Mouse (Mus musculus) neural tube, embryonic 15.5 days (tissue): ENCODE data around the gene Lrrc49. TPM values are rescaled to one million over a fixed set of nuclear protein-coding genes. Genes with fewer than 3 reads are reported as not detected.

Experiments used
- ATAC-seq: fragments of 200-750 bp; cut with Nextera tagmentation; 2 replicates; pipeline ENCODE4 v1.8.0; 2017; ENCODE audit warnings: mild to moderate bottlenecking, moderate TSS enrichment, moderate library complexity; ENCODE audit not compliant: low FRiP score
- H3K27ac ChIP-seq: fragments of 300-500 bp; sonication (generic); replicated peaks from 2 replicates; pipeline ENCODE4 v1.5.1; 2015; ENCODE audit warnings: mild to moderate bottlenecking, inconsistent platforms
- H3K27me3 ChIP-seq: fragments of 300-500 bp; sonication (generic); replicated peaks from 2 replicates; pipeline ENCODE4 v1.6.1; 2015; ENCODE audit warnings: inconsistent platforms
- H3K36me3 ChIP-seq: fragments of 300-500 bp; sonication (generic); 2 replicates; pipeline ENCODE4 v1.6.1; 2015; ENCODE audit warnings: inconsistent platforms
- H3K4me1 ChIP-seq: fragments of 300-500 bp; sonication (generic); 2 replicates; pipeline ENCODE4 v1.6.1; 2015; ENCODE audit warnings: inconsistent platforms
- H3K4me2 ChIP-seq: fragments of 300-500 bp; sonication (generic); 2 replicates; pipeline ENCODE4 v1.6.1; 2015; ENCODE audit warnings: inconsistent platforms, mild to moderate bottlenecking, moderate library complexity
- H3K4me3 ChIP-seq: fragments of 300-500 bp; sonication (generic); replicated peaks from 2 replicates; pipeline ENCODE4 v1.5.1; 2015; ENCODE audit warnings: mild to moderate bottlenecking, inconsistent platforms
- H3K9ac ChIP-seq: fragments of 300-500 bp; sonication (generic); replicated peaks from 2 replicates; pipeline ENCODE4 v1.6.1; 2015; ENCODE audit warnings: mild to moderate bottlenecking, inconsistent platforms
- H3K9me3 ChIP-seq: fragments of 300-500 bp; sonication (generic); replicated peaks from 2 replicates; pipeline ENCODE4 v1.6.1; 2016; ENCODE audit warnings: inconsistent platforms
- WGBS: fragments of 180-500 bp; shearing (Covaris S2); methylation state at CpG from one replicate; pipeline ENCODE4 v1.1.7; 2015; ENCODE audit warnings: mixed read lengths; 5-methylcytosine and 5-hydroxymethylcytosine counted together
- polyA plus RNA-seq: library from polyadenylated mRNA; unstranded; fragments of >200 nt; fragmentation: Nextera tagmentation; extraction: Ambion mirVana; gene quantifications from 2 replicates; pipeline ENCODE4 v1.2.1, GENCODE M21; 2015

Gene Lrrc49
- polyA plus RNA-seq, 1 experiment from 2014 or later, result 77.7 TPM

DNA sequence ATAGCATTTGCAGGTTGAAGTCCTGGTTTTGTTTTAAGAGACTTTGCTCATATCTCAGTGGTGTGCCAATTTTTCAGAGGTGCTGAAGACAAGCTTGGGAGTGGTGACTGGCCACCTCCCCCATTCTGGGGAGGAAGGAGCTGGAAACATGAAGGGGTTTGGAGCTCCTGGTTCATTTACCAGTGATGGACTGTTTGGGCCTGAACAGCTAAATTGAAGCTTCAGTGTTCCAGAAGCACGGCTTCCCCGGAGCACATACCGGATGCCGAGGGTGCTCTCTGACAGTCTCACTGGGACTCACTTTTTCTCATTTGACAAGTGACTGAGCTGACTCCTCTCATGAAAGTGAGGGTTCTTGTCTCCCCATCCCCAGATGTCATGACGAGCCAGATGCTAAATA is 20.6 kb upstream of the Lrrc49 start:
- H3K27ac ChIP-seq, result no peak overlapping the region
- no peaks in the 10 kb centered on the region for H3K27me3 ChIP-seq
- no peak for ATAC-seq
- 91% methylated on average over 5 of the region's 5 CpGs for WGBS
- no peak overlapping the region for H3K4me2 ChIP-seq
- H3K4me3 ChIP-seq, result no peak overlapping the region
- no peak overlapping the region for H3K9ac ChIP-seq
- H3K9me3 ChIP-seq, result no peaks in the 10 kb centered on the region
- peaks cover 15% of the 10 kb centered on the region for H3K4me1 ChIP-seq
- H3K36me3 ChIP-seq, result no peaks in the 10 kb centered on the region

DNA sequence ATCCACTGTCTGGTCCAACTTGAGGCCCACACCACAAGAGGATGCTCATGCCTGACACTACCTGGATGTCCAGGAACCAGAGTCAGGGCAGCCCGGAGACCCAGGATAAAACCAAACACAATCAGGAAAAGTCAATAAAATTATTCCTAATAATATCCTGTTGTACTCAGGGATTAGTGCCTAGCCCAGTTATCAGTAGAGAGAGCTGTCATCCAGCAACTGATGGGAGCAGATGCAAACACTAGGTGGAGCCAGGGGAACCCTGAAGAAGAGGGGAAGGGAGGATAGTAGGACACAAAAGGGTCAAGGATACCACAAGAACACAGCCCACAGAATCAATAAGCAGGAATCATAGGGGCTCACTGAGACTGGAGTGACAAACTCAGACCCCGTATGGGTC is 19.6 kb upstream of the Lrrc49 start:
- Histone ChIP-seq H3K4me1 (peaks cover 7% of the 10 kb centered on the region), H3K4me2 (no peak overlapping the region), H3K4me3 (no peak overlapping the region), H3K27ac (no peak overlapping the region), H3K9me3 (no peaks in the 10 kb centered on the region), H3K36me3 (no peaks in the 10 kb centered on the region), H3K9ac (no peak overlapping the region), H3K27me3 (no peaks in the 10 kb centered on the region)
- WGBS, result 100% methylated on average over 2 of the region's 2 CpGs
- ATAC-seq, result no peak

DNA sequence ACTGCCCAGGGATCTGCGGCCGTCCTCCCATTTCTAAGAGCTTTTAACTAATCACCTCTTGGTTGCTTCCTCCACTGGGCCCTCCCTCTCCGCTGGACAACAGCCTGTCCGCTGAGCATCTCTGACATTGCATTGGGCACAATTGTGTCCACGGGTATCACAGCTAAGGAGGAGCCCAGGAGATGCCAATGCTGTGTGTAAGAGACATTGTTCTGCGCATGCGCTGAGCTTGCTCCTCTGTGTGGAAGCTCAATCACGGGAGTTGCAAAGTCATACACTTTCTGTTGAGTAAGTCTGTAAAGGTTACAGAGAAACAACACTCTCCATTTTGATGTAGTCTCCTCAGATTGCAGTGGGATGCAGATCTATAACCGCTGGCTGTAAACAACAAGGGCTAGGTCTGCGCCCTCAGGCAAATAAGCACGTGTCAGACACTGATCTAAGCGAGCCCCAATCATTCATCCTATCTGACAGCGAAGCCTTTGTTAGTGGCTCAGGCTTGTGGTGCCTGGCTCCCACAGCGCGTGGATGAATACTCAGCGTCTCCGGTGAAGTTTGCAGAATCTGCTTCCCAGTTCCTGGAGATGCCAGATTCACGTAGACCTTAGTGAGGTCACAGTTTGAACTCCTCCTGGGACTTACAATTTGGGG is 11.7 kb upstream of the Lrrc49 start:
- Histone ChIP-seq H3K27ac (no peak overlapping the region), H3K9ac (no peak overlapping the region), H3K4me1 (no peaks in the 10 kb centered on the region), H3K36me3 (no peaks in the 10 kb centered on the region), H3K4me2 (0 out of 2 replicates have a peak overlapping the region, but pooled peaks have one; percentile 5), H3K9me3 (no peaks in the 10 kb centered on the region), H3K27me3 (no peaks in the 10 kb centered on the region), H3K4me3 (no peak overlapping the region)
- no peak for ATAC-seq
- WGBS, result 54% methylated on average over 18 of the region's 18 CpGs

DNA sequence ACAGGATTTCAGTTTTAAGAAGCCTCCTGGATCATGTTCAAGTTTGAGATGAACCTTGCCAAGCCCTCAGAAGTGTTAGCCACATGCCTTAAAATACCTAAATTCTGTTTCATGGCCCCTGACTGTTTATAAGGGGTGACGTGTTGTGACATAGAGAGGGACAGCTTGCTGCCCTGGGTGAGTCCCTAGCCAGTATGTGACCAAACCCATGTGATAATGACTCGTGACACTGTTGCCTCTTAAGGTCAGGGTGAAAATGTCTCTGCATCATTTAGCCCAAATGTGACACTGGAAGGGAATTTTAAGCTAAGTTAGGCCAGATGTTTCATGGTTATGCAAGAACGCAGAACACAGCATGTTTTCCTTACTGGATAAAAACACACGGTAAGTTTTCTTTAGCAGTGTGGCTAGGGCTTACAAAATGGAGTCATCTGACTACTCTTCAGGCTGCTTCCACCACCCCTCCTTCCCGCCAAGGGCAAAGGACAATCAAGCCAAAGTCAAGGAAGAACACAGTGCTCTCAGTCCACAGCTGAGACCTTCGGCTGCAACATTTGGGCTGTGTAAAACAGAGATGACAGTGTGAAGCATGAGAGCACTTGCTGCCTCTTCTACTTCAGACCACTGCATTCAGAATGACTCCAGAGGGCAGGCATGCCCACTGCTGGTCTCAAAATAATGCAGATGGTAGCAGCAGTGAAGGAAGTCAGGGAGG is 8.5 kb upstream of the Lrrc49 start:
- no peaks in the 10 kb centered on the region for H3K9me3 ChIP-seq
- no peak for ATAC-seq
- H3K4me1 ChIP-seq, result no peaks in the 10 kb centered on the region
- H3K36me3 ChIP-seq, result no peaks in the 10 kb centered on the region
- no peak overlapping the region for H3K4me2 ChIP-seq
- no peak overlapping the region for H3K4me3 ChIP-seq
- no peak overlapping the region for H3K9ac ChIP-seq
- no peaks in the 10 kb centered on the region for H3K27me3 ChIP-seq
- no peak overlapping the region for H3K27ac ChIP-seq
- 73% methylated on average over 6 of the region's 6 CpGs for WGBS

DNA sequence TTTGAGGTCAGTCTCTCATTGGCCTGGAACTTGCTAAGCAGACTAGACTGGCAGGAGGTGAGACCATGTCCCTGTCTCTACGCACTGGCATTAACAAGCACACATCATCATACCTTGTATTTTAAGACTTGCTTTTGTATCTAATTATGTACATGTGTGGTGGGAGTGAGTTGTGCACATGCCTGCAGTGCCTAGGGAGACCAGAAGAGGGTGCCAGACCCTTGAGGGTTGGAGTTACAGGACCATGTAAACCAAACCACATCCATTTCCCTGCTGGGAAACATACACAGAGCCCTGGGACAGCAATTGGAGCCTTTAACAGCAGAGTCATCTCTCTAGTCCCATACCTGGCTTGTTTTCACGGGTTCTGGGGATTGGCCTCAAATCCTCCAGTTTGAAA is 6.0 kb upstream of the Lrrc49 start:
- 58% methylated on average over 2 of the region's 2 CpGs for WGBS
- no peaks in the 10 kb centered on the region for H3K36me3 ChIP-seq
- no peak overlapping the region for H3K4me3 ChIP-seq
- no peaks in the 10 kb centered on the region for H3K9me3 ChIP-seq
- H3K9ac ChIP-seq, result no peak overlapping the region
- H3K4me1 ChIP-seq, result no peaks in the 10 kb centered on the region
- H3K27ac ChIP-seq, result no peak overlapping the region
- no peak overlapping the region for H3K4me2 ChIP-seq
- H3K27me3 ChIP-seq, result no peaks in the 10 kb centered on the region
- ATAC-seq, result no peak

DNA sequence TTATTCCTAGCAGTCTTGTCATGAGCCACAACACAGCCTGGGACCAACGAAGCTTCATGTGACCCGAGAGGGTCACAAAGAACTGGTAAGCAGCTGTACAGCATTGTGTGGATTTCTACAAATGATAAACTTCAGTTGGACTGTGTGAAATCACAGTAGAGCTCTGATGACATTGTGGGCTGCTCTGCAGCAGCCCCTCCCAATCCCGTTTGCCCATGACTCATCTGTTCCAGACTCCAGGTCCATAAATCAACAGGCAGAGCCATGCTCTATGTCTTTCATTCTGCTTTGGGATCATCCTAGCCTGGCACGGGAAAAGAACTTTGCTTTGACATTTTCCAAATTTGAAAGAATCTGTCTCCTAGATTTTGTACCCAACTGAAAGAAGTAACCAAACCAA is 4.7 kb upstream of the Lrrc49 start:
- Histone ChIP-seq H3K27me3 (no peaks in the 10 kb centered on the region), H3K36me3 (no peaks in the 10 kb centered on the region), H3K9me3 (no peaks in the 10 kb centered on the region), H3K4me2 (no peak overlapping the region), H3K4me3 (no peak overlapping the region), H3K9ac (no peak overlapping the region), H3K27ac (no peak overlapping the region), H3K4me1 (peaks cover 6% of the 10 kb centered on the region)
- ATAC-seq, result no peak
- 59% methylated on average over 4 of the region's 4 CpGs for WGBS

DNA sequence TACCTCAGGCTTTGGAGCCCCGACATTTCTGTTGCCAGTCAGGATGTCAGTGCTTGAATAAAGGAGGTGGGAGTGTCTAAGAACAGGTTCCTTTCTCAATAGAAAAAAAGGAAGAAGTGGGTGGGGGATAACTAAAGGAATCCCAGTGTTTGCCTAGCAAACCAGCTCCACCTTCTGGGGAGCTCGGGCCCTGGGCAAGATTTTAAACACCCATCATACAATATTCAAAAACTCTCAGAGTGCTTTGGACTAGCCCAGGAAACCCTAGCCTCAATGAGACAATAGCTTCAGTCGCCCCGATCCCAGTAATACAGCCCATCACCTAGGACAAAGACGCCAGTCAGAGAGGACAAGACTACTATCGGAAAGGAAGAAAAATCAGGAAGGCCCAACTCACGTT is 543 bp downstream of the Lrrc49 start:
- H3K9ac ChIP-seq, result peak overlapping the region; percentile 72
- 0% methylated on average over 7 of the region's 7 CpGs for WGBS
- peaks cover 18% of the 10 kb centered on the region for H3K36me3 ChIP-seq
- H3K4me1 ChIP-seq, result peaks cover 18% of the 10 kb centered on the region
- peak overlapping the region; percentile 61 for H3K4me2 ChIP-seq
- H3K27ac ChIP-seq, result peak overlapping the region; percentile 99
- H3K4me3 ChIP-seq, result peak overlapping the region; percentile 70
- no peaks in the 10 kb centered on the region for H3K9me3 ChIP-seq
- H3K27me3 ChIP-seq, result no peaks in the 10 kb centered on the region
- ATAC-seq, result peak; percentile 86

DNA sequence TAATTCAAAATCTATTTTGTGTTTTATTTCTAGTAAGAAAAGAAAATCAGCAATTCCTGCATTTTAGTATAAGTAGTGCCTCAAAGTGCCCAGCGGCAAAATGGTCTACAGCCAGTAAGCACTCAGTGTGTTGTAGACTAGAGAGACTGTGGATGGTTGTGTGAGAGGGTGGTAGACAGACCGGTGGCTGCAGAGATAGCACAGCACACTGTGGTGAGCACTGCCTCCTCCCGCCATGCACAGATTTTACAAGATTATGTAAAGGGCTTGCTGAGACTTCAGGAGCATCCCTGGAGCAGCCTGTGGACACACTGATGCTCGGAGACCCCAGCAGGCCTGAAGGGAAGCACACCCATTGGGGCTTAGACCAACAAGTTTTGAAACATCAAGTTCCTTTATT is 5.2 kb downstream of the Lrrc49 start:
- peaks cover 12% of the 10 kb centered on the region for H3K4me1 ChIP-seq
- no peak for ATAC-seq
- H3K9ac ChIP-seq, result no peak overlapping the region
- no peaks in the 10 kb centered on the region for H3K27me3 ChIP-seq
- no peak overlapping the region for H3K4me3 ChIP-seq
- H3K4me2 ChIP-seq, result no peak overlapping the region
- no peaks in the 10 kb centered on the region for H3K9me3 ChIP-seq
- H3K36me3 ChIP-seq, result peaks cover 52% of the 10 kb centered on the region
- no peak overlapping the region for H3K27ac ChIP-seq
- 96% methylated on average over 4 of the region's 4 CpGs for WGBS

DNA sequence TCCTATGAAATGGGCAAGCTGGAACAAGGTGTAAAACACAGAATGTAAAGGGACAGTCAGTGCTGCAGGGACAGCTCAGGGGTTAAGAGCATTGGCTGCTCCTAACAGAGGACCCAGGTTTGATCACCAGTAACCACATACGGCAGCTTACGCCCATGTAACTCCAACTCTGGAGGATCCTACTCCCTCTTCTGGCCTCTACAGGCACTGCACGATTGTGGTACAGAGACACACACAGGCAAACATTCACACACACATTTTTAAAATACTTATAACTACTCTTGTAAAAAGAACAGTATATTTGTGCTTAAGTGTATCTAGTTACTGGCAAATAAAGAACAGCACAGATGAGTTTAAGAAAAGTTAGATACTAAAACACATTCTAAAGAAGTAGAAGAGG is 7.0 kb downstream of the Lrrc49 start:
- peaks cover 7% of the 10 kb centered on the region for H3K4me1 ChIP-seq
- no peak for ATAC-seq
- no peak overlapping the region for H3K4me3 ChIP-seq
- H3K27me3 ChIP-seq, result no peaks in the 10 kb centered on the region
- H3K4me2 ChIP-seq, result no peak overlapping the region
- H3K36me3 ChIP-seq, result peaks cover 68% of the 10 kb centered on the region
- WGBS, result 88% methylated on average over 3 of the region's 3 CpGs
- no peak overlapping the region for H3K27ac ChIP-seq
- no peaks in the 10 kb centered on the region for H3K9me3 ChIP-seq
- no peak overlapping the region for H3K9ac ChIP-seq

DNA sequence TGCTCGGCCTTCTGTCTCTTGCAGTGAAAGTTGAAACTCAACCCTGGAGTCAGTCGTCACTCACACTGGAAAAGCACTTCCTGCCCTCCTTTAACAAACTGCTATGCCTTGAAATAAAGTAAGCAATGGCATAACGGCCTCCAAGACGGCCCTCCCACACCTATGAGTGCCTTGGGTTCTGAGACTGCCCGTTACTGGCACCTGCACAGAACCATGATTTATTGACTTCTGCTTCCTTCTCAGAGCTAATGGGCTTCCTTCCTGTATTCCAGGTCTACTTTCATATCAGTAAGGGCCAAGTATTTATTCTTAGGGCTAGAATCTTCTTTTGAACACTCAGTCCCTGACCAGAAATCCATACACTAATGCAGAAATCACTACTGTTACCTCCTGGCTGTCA is 9.0 kb downstream of the Lrrc49 start:
- Histone ChIP-seq H3K27me3 (no peaks in the 10 kb centered on the region), H3K9ac (no peak overlapping the region), H3K4me3 (no peak overlapping the region), H3K36me3 (peaks cover 64% of the 10 kb centered on the region), H3K27ac (no peak overlapping the region), H3K4me1 (peaks cover 3% of the 10 kb centered on the region), H3K9me3 (no peaks in the 10 kb centered on the region), H3K4me2 (no peak overlapping the region)
- WGBS, result 86% methylated on average over 5 of the region's 5 CpGs
- ATAC-seq, result no peak

DNA sequence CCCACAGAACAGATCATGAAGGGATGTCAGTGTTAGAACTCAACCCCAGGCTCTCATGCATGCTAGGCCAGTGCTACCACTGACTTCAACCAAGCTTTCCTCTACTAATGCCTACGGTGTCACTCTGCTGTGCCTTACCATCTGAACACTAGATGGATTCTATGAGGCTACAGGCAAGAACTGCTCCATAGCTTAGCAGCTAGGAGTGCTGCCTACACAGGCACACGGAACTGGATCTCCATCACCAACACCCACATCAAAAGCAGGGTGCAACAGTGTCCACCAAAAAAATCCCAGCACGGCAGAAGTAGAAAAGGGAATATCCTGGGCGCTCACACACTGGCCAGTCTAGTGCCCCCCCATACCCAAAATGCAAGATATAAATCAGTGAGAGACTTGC is 11.5 kb downstream of the Lrrc49 start:
- H3K27ac ChIP-seq, result no peak overlapping the region
- WGBS, result 96% methylated on average over 4 of the region's 4 CpGs
- H3K4me3 ChIP-seq, result no peak overlapping the region
- H3K9me3 ChIP-seq, result no peaks in the 10 kb centered on the region
- H3K9ac ChIP-seq, result no peak overlapping the region
- no peaks in the 10 kb centered on the region for H3K4me1 ChIP-seq
- no peak overlapping the region for H3K4me2 ChIP-seq
- H3K36me3 ChIP-seq, result peaks cover 59% of the 10 kb centered on the region
- no peaks in the 10 kb centered on the region for H3K27me3 ChIP-seq
- no peak for ATAC-seq

DNA sequence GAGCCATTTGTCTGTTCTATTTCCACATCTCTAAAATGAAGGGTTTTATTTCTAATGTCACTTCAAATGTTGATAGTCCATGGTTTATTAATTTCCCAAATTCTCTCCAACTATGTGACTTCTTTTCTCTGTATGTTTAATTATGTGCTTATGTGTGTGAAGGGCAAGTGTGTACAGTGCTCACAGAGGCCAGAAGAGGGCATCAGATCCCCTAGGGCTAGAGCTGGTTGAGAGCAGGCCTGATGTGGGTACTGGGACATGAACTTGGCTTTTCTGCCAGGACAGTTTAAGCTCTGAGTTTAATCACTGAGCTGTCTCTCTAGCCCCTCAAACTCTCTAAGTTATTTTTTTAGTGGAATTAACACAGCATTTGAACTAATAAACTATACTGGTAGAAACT is 13.2 kb downstream of the Lrrc49 start:
- Histone ChIP-seq H3K27ac (no peak overlapping the region), H3K36me3 (peaks cover 59% of the 10 kb centered on the region), H3K9me3 (no peaks in the 10 kb centered on the region), H3K4me3 (no peak overlapping the region), H3K4me1 (no peaks in the 10 kb centered on the region), H3K27me3 (no peaks in the 10 kb centered on the region), H3K9ac (no peak overlapping the region), H3K4me2 (no peak overlapping the region)
- ATAC-seq, result no peak
